Mouse (Mus musculus) forebrain, embryonic 14.5 days (tissue): ENCODE measurements around the gene Loxl4. TPM values are rescaled to one million over a fixed set of nuclear protein-coding genes. Genes with fewer than 3 reads are reported as not detected.

Experiments
- ATAC-seq: fragments of 200-750 bp; cut with Nextera tagmentation; 2 replicates; pipeline ENCODE4 v1.8.0; 2017; ENCODE audit warnings: mild to moderate bottlenecking, moderate library complexity
- DNase-seq: peaks from one replicate; pipeline ENCODE4 v3.0.0-alpha.2; 2015; ENCODE audit warnings: low spot score
- H3K27ac ChIP-seq: fragments of 300-500 bp; sonication (generic); 2 replicates; pipeline ENCODE4 v1.5.1; 2014; ENCODE audit warnings: low read depth, mild to moderate bottlenecking, control low read depth, low read length, moderate library complexity
- H3K27me3 ChIP-seq: fragments of 300-500 bp; sonication (generic); replicated peaks from 2 replicates; pipeline ENCODE4 v1.6.1; 2014; ENCODE audit warnings: low read length, control low read depth, mixed read lengths; ENCODE audit not compliant: control insufficient read depth, insufficient read depth
- H3K36me3 ChIP-seq: fragments of 300-500 bp; sonication (generic); 2 replicates; pipeline ENCODE4 v1.6.1; 2014; ENCODE audit warnings: low read length, control low read depth; ENCODE audit not compliant: control insufficient read depth, insufficient read depth
- H3K4me1 ChIP-seq: fragments of 300-500 bp; sonication (generic); 2 replicates; pipeline ENCODE4 v1.6.1; 2014; ENCODE audit warnings: antibody characterized with exemption, low read length, control low read depth; ENCODE audit not compliant: control insufficient read depth, insufficient read depth
- H3K4me2 ChIP-seq: fragments of 300-500 bp; sonication (generic); 2 replicates; pipeline ENCODE4 v1.6.1; 2014; ENCODE audit warnings: mild to moderate bottlenecking, control low read depth, low read length
- H3K4me3 ChIP-seq: fragments of 300-500 bp; sonication (generic); 2 replicates; pipeline ENCODE4 v1.5.1; 2014; ENCODE audit warnings: low read depth, low read length, control low read depth
- H3K9ac ChIP-seq: fragments of 300-500 bp; sonication (generic); 2 replicates; pipeline ENCODE4 v1.6.1; 2014; ENCODE audit warnings: mild to moderate bottlenecking, low read length, control low read depth, moderate library complexity
- H3K9me3 ChIP-seq: fragments of 300-500 bp; sonication (generic); replicated peaks from 2 replicates; pipeline ENCODE4 v1.6.1; 2016; ENCODE audit warnings: low read length, control low read depth, mixed read lengths; ENCODE audit not compliant: control insufficient read depth
- WGBS: fragments of 180-500 bp; shearing (Covaris S2); extraction: QIAGEN DNeasy Blood & Tissue Kit; methylation state at CpG from one replicate; pipeline ENCODE4 v1.1.7; 2014; 5-methylcytosine and 5-hydroxymethylcytosine counted together
- polyA plus RNA-seq: library from polyadenylated mRNA; unstranded; fragments of >200 nt; fragmentation: Nextera tagmentation; extraction: Ambion mirVana; gene quantifications from 2 replicates; pipeline ENCODE4 v1.2.1, GENCODE M21; 2014

The Loxl4 gene
- polyA plus RNA-seq, 1 experiment from 2014 or later: 0.13 TPM

DNA sequence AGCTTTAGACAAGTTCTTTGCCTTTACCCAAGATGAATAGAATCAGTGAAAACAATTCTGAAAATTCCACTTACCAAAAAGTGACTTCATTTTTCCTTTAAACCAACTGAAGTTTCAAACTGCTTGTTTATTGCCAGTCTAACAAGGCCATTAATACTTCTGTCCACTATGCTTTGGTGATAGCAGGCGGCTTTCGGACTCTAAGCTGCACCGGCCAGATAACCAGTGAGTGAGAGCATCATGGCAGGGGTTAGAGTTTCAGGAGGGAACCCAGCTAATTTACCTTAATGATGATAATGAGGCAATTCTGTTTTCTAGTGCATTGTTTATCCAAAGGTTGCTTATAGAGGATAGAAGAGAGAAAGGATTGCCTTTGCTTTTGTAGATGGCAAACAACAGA is 28.4 kb downstream of the Loxl4 start:
- peaks cover 9% of the 10 kb centered on the region; the same call in 1 of the 2 replicates for H3K4me1 ChIP-seq
- H3K27me3 ChIP-seq: no peaks in the 10 kb centered on the region
- DNase-seq (no peak), ATAC-seq (no peak)
- H3K4me3 ChIP-seq: no peak overlapping the region
- H3K9ac ChIP-seq: no peak overlapping the region
- H3K4me2 ChIP-seq: no peak overlapping the region
- H3K36me3 ChIP-seq: 0 out of 2 replicates have a peak, but pooled peaks cover 3% of the 10 kb centered on the region
- no peaks in the 10 kb centered on the region for H3K9me3 ChIP-seq
- no peak overlapping the region for H3K27ac ChIP-seq
- WGBS: 87% methylated on average over 3 of the region's 3 CpGs

DNA sequence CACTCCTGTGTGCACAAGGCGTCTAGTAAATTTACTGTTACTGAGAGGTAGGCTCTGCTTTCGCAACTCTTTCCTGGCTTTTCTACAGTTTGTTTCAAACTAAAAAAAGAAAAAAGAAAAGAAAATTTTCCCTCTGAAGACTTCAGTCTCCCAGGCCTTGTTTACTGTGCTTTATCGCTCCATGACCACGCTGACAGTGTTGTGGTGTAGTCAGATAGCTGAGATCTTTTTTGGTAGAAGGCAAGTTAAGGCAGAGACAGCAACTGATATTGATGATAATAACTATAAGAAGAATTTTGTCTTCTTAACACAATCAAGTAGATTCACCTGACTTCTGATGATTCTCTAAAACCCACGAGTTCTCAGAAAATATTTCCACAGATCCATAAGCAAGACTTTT is 28.9 kb downstream of the Loxl4 start:
- no peaks in the 10 kb centered on the region for H3K27me3 ChIP-seq
- ATAC-seq (no peak), DNase-seq (no peak)
- no peak overlapping the region for H3K4me3 ChIP-seq
- no peak overlapping the region for H3K9ac ChIP-seq
- H3K36me3 ChIP-seq: 0 out of 2 replicates have a peak, but pooled peaks cover 3% of the 10 kb centered on the region
- H3K9me3 ChIP-seq: no peaks in the 10 kb centered on the region
- no peak overlapping the region for H3K4me2 ChIP-seq
- H3K27ac ChIP-seq: no peak overlapping the region
- WGBS: 94% methylated on average over 5 of the region's 5 CpGs
- H3K4me1 ChIP-seq: peaks cover 9% of the 10 kb centered on the region; the same call in 1 of the 2 replicates

- WGBS: 84% methylated on average over 13 of the region's 13 CpGs
- H3K4me2 ChIP-seq: no peak overlapping the region
- no peak overlapping the region for H3K27ac ChIP-seq
- no peaks in the 10 kb centered on the region for H3K27me3 ChIP-seq
- H3K9ac ChIP-seq: no peak overlapping the region
- 0 out of 2 replicates have a peak, but pooled peaks cover 3% of the 10 kb centered on the region for H3K36me3 ChIP-seq
- H3K4me1 ChIP-seq: peaks cover 2% of the 10 kb centered on the region; the same call in 1 of the 2 replicates
- no peaks in the 10 kb centered on the region for H3K9me3 ChIP-seq
- ATAC-seq: no peak
- no peak for DNase-seq
- H3K4me3 ChIP-seq: no peak overlapping the region
These were observed 29.7 kb downstream of the Loxl4 start for GRCm38 (mm10) chr19:42582811-42583370.

DNA sequence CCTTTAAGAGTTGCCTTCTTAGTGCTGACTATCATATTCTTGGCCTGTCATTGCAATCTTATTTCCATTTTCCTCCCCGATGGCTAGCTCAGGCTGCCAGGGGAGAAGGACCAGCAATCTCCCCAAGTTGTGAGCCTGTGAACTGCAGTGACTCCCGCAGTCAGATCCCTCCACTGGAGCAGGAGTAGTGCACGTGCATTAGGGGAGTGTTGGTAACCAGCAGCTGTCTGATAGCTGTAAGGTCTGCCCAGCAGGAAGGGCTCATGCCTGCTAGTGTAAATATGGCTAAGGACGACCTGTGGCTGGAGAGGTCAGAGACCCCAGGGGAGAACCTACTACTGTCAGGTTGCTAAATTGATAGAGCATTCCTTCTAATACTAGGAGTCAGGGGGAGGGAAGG is 31.9 kb downstream of the Loxl4 start:
- Histone ChIP-seq H3K4me1 (no peaks in the 10 kb centered on the region), H3K36me3 (0 out of 2 replicates have a peak, but pooled peaks cover 3% of the 10 kb centered on the region), H3K9ac (no peak overlapping the region), H3K9me3 (no peaks in the 10 kb centered on the region), H3K4me2 (no peak overlapping the region), H3K4me3 (no peak overlapping the region), H3K27ac (no peak overlapping the region), H3K27me3 (no peaks in the 10 kb centered on the region)
- DNase-seq (no peak), ATAC-seq (no peak)
- 64% methylated on average over 4 of the region's 4 CpGs for WGBS

- no peak overlapping the region for H3K4me3 ChIP-seq
- ATAC-seq (no peak), DNase-seq (no peak)
- no peaks in the 10 kb centered on the region for H3K9me3 ChIP-seq
- no peak overlapping the region for H3K9ac ChIP-seq
- no peak overlapping the region for H3K27ac ChIP-seq
- WGBS: 83% methylated on average over 4 of the region's 4 CpGs
- H3K4me2 ChIP-seq: no peak overlapping the region
- no peaks in the 10 kb centered on the region for H3K27me3 ChIP-seq
- H3K36me3 ChIP-seq: 0 out of 2 replicates have a peak, but pooled peaks cover 3% of the 10 kb centered on the region
- H3K4me1 ChIP-seq: no peaks in the 10 kb centered on the region
These were observed 34.0 kb downstream of the Loxl4 start for GRCm38 (mm10) chr19:42578631-42579030.

DNA sequence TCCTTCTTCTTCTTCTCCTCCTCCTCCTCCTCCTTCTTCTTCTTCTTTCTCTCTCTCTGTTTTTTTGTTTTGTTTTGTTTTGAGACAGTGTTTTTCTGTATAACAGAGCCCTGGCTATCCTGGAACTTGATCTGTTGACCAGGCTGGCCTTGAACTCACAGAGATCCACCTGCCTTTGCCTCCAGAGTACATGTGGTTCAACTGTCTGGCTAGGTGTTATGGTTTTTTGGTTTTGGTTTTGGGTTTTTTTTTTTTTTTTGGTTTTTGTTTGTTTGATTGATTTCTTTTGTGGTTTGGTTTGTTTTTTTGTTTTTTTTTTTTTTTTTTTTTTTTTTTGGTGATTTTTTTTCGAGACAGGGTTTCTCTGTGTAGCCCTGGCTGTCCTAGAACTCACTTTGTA is 35.8 kb downstream of the Loxl4 start:
- Histone ChIP-seq H3K9ac (no peak overlapping the region), H3K27me3 (no peaks in the 10 kb centered on the region), H3K9me3 (no peaks in the 10 kb centered on the region), H3K4me3 (no peak overlapping the region), H3K4me2 (no peak overlapping the region), H3K27ac (no peak overlapping the region), H3K4me1 (no peaks in the 10 kb centered on the region), H3K36me3 (no peaks in the 10 kb centered on the region)
- DNase-seq (no peak), ATAC-seq (no peak)
- WGBS: 100% methylated on average over 1 of the region's 1 CpGs

GRCm38 (mm10) chr19:42575317-42575716 is 37.3 kb downstream of the Loxl4 start:
- WGBS: 88% methylated on average over 2 of the region's 2 CpGs
- no peak for ATAC-seq
- no peak overlapping the region for H3K9ac ChIP-seq

GRCm38 (mm10) chr19:42571291-42571690 is 41.3 kb downstream of the Loxl4 start:
- Histone ChIP-seq H3K27ac (no peak overlapping the region), H3K27me3 (no peaks in the 10 kb centered on the region), H3K4me3 (no peak overlapping the region), H3K9me3 (no peaks in the 10 kb centered on the region), H3K36me3 (no peaks in the 10 kb centered on the region), H3K4me2 (no peak overlapping the region), H3K4me1 (no peaks in the 10 kb centered on the region; the same call in 1 of the 2 replicates), H3K9ac (no peak overlapping the region)
- ATAC-seq (no peak), DNase-seq (peak; percentile 7)
- WGBS: 86% methylated on average over 4 of the region's 4 CpGs

More at GRCm38 (mm10) chr19:42575317-42575716, 37.3 kb downstream of the Loxl4 start:
- Histone ChIP-seq H3K36me3 (no peaks in the 10 kb centered on the region), H3K4me2 (no peak overlapping the region), H3K4me1 (no peaks in the 10 kb centered on the region; the same call in 1 of the 2 replicates), H3K4me3 (no peak overlapping the region), H3K9me3 (no peaks in the 10 kb centered on the region), H3K27me3 (no peaks in the 10 kb centered on the region), H3K27ac (no peak overlapping the region)
- no peak for DNase-seq

- WGBS: 65% methylated on average over 2 of the region's 2 CpGs
These were observed 43.5 kb downstream of the Loxl4 start for GRCm38 (mm10) chr19:42569076-42569475.

More at GRCm38 (mm10) chr19:42569076-42569475, 43.5 kb downstream of the Loxl4 start:
- H3K36me3 ChIP-seq: no peaks in the 10 kb centered on the region
- no peaks in the 10 kb centered on the region for H3K9me3 ChIP-seq
- H3K4me1 ChIP-seq: no peaks in the 10 kb centered on the region; the same call in 1 of the 2 replicates
- H3K27ac ChIP-seq: no peak overlapping the region
- peak; percentile 23 for DNase-seq
- H3K9ac ChIP-seq: no peak overlapping the region
- H3K4me3 ChIP-seq: no peak overlapping the region
- no peaks in the 10 kb centered on the region for H3K27me3 ChIP-seq
- no peak overlapping the region for H3K4me2 ChIP-seq
- no peak for ATAC-seq
